Mouse (Mus musculus): ENCODE data around the gene Zfp180. TPM values are rescaled to one million over a fixed set of nuclear protein-coding genes. Genes with fewer than 3 reads are reported as not detected.
"Not testable (repeated sequence)": the region's sequence is repeated elsewhere in the genome, so short reads cannot be mapped to it uniquely, and the experiment has no call there.

Zfp180 gene
- 10 to 100 TPM; 10.0 to 10.4 TPM for total RNA-seq (2021)
- long read RNA-seq, experiment 1, partial matches to known transcripts, result 0 of 3 reads
- long read RNA-seq, experiment 1, other reads (novel, unspliced or antisense), result 2 of 3 reads
- long read RNA-seq, experiment 2, partial matches to known transcripts, result 0 of 5 reads
- long read RNA-seq, experiment 2, other reads (novel, unspliced or antisense), result 3 of 5 reads

DNA sequence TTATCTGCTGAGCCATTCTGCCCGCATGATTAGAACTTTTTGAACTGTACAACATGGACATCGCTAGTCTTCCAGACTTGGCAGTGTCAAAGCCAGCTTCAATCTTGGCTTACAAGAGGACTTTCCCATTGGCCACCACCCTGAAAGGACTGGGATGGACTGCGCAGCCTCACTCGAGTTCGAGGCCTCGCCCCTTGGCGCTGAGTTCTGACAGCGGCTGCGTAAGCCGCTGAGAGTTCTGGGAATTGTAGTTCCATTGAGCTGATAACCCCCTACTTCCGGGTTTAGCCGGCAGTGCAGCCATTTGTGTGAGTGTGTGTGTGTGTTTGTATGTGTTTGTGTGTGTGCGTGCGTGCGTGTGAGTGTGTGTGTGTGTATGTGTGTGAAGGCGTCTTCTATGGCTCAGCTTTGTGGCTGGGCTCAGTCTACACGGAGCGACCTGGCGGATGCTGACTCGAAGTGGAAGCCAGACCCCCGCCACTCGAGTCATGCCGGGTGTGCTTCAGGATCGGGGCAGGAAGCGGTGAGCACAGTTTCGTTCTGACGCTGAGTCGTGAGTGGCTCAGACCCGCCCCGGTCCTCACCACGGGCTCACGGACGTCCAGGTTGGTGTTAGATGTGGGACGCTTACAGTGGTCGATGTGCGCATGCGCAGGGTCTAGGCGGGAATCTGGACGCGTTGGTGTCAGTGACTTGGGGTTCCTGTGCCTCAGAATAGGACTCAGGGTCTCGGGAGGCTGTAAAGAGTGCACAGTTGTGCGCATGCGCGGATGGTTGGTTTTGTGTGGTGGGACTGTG is at the start of gene Zfp180:
Gene Zfp180, plus strand, starts transcription at position 291 of the 798 bp plus-strand sequence.
- intact Hi-C loops (cut with DNase I), result no loop called here
- peak; percentile 88 to 95 for DNase-seq

DNA sequence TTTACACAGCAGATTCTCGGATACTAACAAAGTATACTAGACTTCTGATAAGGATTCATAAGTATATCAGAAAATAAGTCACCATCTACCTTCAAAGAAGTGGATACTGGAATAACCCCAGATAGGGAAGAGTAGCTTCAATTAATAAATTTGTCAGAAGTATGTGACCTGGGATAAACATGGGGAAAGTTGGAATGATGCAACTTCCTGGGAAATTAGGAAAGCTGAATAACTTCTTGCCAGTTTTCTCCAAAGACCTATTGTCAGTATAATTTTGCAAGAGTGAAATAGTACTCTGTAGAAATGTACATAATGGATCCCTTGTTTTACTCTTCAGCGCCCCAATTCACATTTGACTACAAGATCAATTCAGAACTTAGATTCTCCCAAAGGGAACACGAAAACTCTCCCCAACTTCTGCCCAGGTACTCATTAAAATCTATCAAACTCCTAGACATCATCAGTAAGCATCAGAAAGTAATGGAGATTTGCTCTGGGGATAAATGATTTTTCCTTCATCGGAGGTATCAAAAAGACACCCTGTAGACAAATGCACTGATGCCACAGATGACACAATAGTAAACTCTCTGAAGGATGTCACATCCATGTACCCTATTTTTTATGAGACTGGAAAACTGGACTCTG is 28.9 kb upstream of the Zfp180 start, which contains the start of gene Vmn1r183:
Gene Vmn1r183, plus strand, starts transcription at position 595 of the 645 bp plus-strand sequence.
- DNase-seq, result no peak
- intact Hi-C loops (cut with DNase I), result no loop called here

DNA sequence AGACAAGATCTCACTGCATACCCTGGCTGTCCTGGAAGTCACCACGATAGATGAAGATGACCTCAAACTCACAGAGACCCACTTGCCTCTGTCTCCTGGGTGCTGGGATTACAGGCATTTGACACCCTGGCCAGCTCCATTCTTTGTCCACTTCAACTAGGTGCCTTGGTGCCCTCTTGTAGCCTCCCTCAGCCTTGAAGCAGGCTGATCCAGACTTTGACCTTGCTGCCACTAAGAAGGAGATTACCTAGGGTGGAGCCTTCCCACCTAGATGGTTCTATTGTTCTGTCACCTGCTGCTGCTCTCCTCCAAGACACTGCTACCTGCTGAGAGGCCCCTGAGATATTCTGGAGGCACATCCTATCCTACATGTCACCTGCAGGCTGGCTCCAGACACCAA is 7.3 kb upstream of the Zfp180 start:
- intact Hi-C loops (cut with DNase I); DNase-seq: not testable (repeated sequence)

DNA sequence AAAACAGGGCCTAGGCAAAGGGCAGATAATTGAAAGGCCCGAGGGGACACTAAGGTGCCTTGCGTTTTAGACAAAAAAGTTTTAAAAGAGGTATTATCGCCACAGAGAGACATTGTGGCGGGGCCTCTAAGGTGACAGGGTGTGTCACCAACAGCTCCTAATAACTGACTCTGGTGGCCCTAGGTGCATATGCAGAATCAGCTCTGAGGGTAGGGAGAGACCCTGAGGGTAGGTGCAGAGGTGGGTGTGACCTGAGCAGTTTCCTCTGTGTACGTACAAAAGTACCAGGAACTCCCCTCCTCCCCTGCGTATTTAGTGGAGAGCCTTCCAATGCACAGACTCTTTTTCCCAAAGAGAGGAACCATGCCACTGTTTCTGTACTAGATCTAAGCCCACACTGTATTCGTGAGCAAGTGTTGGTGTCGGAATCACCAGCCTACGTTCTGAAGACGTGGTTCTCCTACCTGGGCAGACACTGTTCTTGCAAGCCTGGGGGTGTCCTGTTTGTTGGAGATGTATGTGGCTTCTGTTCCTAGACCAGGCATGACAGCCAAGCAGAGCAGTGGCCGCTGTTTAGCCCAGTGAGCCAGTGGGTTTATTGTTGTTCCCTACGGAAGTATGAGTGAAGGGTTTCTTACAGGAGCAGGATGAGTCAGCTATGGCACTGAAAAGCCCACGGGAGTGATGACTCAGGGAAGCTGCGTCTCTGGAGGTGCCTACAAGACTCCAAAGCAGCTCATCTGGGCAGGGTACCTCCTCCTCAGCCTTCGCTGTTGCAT is 922 bp downstream of the Zfp180 start:
- DNase-seq, result no peak
- intact Hi-C loops (cut with DNase I), result no loop called here

DNA sequence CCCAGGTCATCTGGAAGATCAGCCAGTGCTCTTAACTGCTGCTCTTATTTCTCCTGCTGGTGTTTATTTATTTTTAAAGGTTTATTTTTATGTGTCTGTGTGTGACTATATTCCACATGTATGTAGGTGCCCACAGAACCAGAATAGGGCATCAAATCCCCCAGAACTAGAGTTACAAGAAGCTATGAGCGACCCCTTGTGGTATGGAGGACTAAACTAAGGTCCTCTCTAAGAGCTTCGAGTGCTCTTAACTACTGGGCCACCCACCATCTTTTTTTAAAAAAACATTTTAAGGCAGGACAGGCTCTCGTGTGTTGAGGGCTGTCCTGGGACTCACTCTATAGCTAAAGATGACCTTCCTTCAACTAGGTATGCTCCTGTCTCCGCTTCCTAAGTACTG is 5.1 kb downstream of the Zfp180 start:
- no peak for DNase-seq
- intact Hi-C loops (cut with DNase I), result no loop called here

DNA sequence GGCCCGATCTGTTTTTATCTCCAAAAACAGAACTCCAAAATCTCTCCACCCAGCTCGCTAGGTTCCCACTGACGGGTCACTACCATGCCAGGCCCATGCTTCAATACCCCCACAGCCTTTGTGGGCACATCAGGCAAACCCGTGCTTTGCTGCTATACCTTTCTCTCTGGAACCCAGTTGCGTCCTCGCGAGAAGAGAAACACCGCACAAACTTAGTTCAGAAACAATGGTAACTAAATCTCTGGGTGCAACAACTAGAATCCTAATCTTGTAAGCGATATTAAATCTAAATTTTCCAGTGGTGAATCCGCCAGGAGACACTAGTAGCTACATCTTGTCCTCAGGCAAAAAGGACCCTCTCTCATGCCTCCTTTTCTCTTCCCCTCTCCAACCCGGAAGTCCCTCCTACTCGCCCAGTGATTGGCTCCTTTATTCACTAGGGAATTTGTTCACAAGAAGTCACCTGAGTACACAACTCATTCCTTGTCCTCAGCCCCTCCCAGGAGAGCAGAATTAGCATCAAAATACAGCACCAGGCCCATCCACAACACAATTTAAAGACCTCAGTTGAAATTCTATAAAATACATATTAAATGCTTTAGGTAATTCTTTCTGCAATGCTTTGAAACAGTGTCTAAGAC is 5.9 kb downstream of the Zfp180 start:
- intact Hi-C loops (cut with DNase I), result no loop called here

DNA sequence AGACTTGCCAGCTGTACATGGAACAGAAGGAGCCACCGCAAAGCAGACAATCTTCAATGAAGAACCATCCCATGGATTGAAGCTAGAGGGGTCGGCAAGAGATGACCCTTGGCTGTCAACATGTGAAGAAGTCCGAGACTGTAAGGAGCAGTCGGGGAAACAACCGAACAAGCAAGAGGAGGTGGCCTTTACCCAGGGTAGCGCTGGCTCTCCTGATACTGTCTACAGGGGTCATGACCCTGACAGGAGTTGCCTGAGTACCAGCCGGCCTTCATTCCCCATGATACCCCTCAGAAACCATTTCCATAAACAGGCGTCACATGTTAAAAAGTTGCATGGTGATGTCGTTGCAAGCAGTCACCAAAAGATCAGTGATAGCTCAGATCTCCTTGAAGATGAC is 22.7 kb downstream of the Zfp180 start:
- intact Hi-C loops (cut with DNase I), result no loop called here
- DNase-seq, result no peak

More for the DNA sequence above, 5.9 kb downstream of the Zfp180 start:
- DNase-seq, result no peak

DNA sequence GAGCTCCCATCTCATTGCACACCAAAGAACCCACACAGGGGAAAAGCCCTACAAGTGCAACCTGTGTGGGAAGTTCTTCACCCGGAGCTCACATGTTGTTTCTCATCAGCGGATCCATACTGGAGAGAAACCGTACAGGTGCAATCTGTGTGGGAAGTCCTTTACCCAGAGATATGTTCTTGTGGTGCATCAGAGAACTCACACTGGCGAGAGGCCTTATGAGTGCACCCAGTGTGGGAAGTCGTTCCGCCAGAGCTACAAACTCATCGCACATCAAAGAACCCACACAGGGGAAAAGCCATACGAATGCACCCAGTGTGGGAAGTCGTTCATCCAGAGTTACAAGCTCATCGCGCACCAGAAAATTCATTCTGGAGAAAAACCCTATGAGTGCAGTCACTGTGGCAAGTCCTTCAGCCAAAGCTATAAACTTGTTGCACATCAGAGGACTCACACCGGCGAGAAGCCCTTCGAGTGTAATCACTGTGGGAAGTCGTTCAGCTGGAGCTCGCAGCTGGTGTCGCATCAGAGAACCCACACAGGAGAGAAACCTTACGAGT is 23.5 kb downstream of the Zfp180 start:
- intact Hi-C loops (cut with DNase I), result no loop called here
- DNase-seq, result no peak

DNA sequence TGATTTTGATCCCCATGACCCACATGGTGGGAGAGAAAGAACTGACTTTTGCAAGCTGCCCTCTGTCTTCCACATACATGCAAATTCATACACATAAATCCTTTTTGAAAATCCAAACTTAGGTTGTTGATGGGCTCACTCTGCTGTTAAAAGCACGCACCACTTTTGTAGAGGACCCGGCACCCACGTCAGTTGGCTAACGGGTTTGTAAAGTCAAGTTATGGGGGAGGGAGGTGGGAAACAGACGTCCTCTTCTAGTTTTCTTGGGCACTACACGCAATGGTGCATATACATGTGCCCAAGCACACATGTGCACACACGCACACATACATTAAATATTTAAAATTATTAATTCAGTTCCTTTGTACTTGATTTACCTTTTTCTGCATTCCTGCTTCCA is 29.1 kb downstream of the Zfp180 start:
- intact Hi-C loops (cut with DNase I), result loop anchor here (5.0 kb wide), 1 partner anchor 141 kb away; the partner anchor contains the start of gene Zfp108
- DNase-seq, result no peak

DNA sequence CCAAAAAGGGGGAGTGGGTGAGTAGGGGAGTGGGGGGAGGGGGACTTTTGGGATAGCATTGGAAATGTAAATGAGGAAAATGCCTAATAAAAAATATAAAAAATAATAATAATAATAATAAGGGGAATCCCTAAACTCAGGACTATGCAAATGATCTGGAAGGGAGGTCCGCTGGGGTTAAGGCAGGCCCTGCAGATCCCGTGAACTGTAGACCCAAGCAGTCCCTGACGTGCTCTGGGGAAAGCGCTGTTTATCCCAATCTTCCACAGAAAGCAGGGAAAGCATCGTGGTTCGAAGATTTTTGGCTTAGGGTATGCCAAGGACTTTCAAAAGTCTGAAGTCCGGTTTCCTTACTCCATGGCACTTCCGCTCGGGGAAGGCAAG is 30.0 kb downstream of the Zfp180 start:
- intact Hi-C loops (cut with DNase I), result loop anchor here (5.0 kb wide), 1 partner anchor 141 kb away; the partner anchor contains the start of gene Zfp108
- DNase-seq, result no peak

DNA sequence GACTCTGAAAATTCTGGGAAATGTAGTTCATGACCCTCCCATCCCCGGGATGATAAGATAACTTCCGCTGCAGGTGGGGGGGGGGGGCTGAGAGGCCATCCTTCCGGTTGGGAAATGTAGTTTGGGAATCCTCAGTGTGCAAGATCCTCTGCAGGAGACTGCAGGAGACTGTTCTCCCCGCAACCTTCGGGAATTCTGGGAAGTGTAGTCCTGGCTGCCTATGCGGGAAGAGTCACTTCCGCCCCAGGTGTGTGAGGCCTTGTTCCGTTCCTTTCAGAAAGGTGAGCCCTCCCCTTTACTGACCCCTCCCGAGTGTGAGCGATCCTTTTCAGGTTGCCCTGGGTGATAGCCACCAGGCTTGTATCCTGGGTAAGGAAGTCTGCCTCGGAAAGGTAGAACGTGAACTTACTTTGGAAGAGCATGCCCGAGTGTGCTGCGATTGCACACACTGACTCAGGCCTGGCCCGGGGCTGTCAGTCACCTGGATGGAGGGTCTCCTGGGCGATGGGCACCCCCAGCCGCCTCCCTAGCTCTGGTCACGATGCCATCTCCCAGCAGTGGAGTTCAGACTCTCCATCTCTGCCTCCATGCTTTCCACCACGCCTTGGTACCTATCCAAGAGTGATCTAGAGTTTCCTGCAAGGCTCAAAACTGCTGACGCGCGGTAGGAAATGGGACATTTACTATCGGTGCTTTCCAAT is 30.6 kb downstream of the Zfp180 start, which contains the start of gene Zfp112:
Gene Zfp112, plus strand, starts transcription at position 159 of the 701 bp plus-strand sequence.
- intact Hi-C loops (cut with DNase I), result loop anchor here (5.0 kb wide), 1 partner anchor 140 kb away; the partner anchor contains the start of gene Zfp108
- peak; percentile 56 to 70 for DNase-seq

DNA sequence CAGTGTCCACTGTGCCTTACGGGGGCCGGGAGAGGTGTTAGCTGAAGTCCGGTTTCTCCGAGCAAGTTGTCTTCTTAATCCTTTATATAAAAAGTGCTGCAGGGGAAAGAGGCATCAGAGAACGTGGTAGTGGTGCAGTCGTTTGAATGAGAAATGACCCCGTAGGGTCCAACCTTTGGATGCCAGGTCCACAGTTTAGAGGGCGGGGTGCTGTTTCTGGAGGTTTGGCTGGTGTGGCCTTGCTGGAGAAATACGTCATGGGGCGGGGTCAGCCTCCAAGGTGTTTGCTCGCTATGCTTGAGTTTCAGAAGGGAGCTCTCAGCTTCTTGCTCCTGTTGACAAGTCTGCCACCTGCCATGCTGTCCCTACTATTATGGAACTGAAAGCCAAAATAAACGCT is 31.3 kb downstream of the Zfp180 start:
- no peak for DNase-seq
- intact Hi-C loops (cut with DNase I), result loop anchor here (5.0 kb wide), 1 partner anchor 139 kb away; the partner anchor contains the start of gene Zfp108

DNA sequence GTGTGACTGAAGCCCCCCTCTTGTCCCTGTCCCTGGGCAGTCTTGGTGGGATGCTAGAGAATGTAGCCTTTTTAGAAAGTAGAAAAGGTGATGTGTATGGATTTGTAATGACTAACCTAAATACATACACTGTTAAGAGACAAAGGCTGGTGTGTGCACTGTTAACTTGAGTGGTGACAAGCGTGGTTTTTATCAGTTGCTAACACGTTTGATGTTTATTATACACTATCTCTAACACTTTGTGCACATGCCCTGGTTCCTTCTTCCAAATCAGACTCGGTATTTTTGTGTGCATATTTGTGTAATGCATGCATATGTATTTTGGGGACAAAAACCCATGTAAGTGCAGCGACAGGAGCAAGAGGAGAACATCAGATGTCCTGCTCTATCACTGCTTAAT is 34.9 kb downstream of the Zfp180 start:
- DNase-seq, result no peak
- intact Hi-C loops (cut with DNase I), result no loop called here

DNA sequence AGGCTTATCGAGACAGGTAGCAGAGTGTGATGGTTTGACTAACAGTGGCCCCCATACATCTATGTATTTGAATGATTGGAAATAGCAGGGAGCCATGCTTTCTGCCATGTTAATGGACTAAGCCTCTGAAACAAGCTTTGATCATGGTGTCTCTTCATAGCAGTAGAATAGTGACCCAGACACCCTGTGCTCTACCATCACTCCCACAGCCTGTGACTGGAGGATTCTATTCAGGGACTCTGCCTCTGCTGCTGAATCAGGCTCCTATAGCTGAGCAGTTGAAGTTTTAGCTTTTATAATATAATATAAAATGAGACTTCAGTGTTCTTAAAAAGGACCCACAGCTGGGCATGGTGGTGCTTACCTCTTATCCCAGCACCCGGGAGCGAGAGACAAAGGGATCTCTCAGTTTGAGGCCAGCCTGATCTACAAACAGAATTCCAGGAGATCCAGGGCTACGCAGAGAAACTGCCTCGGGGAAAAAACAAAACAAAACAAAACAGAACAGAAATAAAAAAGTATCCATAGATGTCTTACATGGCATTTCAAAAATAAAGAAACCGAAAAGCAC is 51.8 kb downstream of the Zfp180 start:
- intact Hi-C loops (cut with DNase I), result loop anchor here (2.0 to 5.0 kb wide), 2 partner anchors 15 to 124 kb away; no protein-coding TSS in a partner anchor

DNA sequence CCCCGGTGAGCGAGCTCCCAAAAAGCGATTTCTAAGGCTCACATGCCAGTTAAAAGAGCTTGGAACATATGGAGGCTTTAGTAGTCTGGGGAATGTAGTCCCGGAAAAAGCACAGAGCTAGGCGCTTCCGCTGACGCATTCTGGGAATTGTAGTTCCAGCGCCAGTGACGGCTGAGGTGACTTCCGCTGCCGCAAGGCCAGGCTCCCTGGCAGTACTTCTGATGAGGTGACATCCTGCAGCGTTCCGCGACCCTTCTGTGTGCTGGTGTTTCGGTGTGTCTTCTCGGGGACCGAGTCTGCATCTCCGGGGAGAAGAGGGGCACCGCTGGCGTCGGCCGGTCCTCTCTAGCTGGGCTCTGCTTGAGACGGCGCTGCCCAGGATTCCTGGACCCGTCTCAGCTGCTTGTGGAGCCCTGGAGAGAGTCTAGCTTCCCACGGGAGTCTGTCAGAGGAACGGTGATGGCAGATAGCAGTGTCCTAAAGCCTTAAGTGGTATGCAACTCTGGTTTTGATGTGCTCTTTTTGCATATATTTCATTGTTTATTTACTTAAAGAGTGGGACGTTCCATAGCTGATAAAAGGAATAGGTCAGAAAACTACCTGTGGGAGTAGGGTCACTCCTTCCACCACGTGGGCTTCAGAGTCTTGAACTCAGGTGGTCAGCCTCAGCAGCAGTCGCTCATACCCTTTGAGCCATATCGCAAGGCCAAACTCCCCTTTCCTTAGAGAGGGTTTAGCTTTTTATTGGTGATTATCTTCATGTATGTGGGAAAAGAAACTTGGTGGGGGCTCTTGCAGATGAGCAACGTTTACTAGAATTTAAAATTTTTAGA is 52.5 kb downstream of the Zfp180 start, which contains the start of gene Zfp235:
Gene Zfp235, plus strand, starts transcription at position 174 of the 833 bp plus-strand sequence.
- DNase-seq, result peak; percentile 74 to 78
- intact Hi-C loops (cut with DNase I), result loop anchor here (2.0 to 5.0 kb wide), 2 partner anchors 15 to 123 kb away; no protein-coding TSS in a partner anchor

More for the DNA sequence above, 51.8 kb downstream of the Zfp180 start:
- no peak for DNase-seq

DNA sequence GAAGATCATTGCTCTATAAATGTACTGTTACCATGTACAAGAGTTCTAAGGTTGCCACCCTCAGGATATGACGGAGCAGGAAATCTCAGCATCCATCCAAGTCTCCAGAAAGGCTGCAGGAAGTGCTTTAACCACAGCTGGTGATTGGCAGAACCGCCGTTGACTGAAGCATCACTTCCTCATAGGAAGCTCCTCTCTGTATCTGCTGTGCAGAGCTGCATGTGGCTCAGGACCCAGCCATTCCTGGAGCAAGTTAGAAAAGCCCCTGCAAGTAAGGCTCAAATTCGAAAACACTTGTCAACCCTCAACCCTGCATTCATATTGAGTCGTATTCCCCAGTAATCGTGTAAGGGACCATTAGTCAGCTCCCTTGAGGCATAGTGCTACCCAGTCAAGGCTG is 60.8 kb downstream of the Zfp180 start:
- DNase-seq, result no peak
- intact Hi-C loops (cut with DNase I), result no loop called here

DNA sequence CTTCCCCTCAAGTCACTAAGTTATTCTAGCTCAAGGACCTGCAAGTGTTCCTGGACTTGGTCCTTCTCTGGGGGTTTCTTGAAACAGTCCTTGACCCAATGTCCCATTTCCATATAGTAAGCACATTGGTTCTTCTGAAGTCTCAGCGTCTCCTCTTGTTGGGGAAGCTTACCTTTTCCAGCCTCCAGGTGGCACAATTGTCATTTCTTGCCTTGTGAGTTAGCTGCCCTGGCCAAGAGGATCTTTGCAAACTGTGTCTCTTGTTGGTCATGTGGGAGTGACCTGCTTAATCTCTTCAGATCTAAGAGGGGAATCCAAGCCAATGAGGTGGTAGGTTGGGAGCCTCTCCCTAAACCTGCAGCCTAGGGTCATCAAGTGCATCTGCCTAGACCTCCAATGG is 71.5 kb downstream of the Zfp180 start:
- DNase-seq, result no peak
- intact Hi-C loops (cut with DNase I), result no loop called here

Data from gastrocnemius, postnatal 36 days (tissue).